Mouse (Mus musculus): ENCODE data around the gene Arid4b.

- TF ChIP-seq CTCF (IDR thresholded peaks at IDR 0.05; ENCODE audit: control insufficient read depth, insufficient read depth, insufficient read length) (no peak), USF1 (IDR thresholded peaks at IDR 0.05; ENCODE audit: low read depth) (no peak), CEBPB (IDR thresholded peaks at IDR 0.05; ENCODE audit: low read depth) (no peak), MAX (IDR thresholded peaks at IDR 0.05) (no peak), MYOG (IDR thresholded peaks at IDR 0.05; ENCODE audit: control insufficient read depth, extremely low read depth, insufficient read length) (no peak), FOSL1 (IDR thresholded peaks at IDR 0.05; ENCODE audit: insufficient read depth, low read length, poor library complexity, severe bottlenecking) (no peak), MYOD1 (IDR thresholded peaks at IDR 0.05; ENCODE audit: control insufficient read depth, insufficient read length, low read depth) (no peak)
These were observed 27.0 kb upstream of the Arid4b start for GRCm38 (mm10) chr13:14035875-14036630.
